Mouse (Mus musculus) gastrocnemius, postnatal 36 days (tissue): Measurements from ENCODE around the gene Gabpb2. TPM values are rescaled to one million over a fixed set of nuclear protein-coding genes. Genes with fewer than 3 reads are reported as not detected.
"Not testable (repeated sequence)": the region's sequence is repeated elsewhere in the genome, so short reads cannot be mapped to it uniquely, and the experiment has no call there.

Experiments used
- DNase-seq, 2 experiments: peaks; one replicate each; pipeline ENCODE4 v3.0.0; 2022
- intact Hi-C: fragments of 180-260 bp; cut with DNase I; formaldehyde crosslinking; loops from one replicate; pipeline ENCODE4 v1.15.1; 2025
- microRNA-seq, 2 experiments: library from miRNA; unstranded; fragments of <30 nt; microRNA quantifications; one replicate each; pipeline ENCODE4 v1.2.0; 2021
- total RNA-seq, 2 experiments: library from RNA; stranded (reverse); gene quantifications; 2 replicates each; pipeline ENCODE4 v1.2.3; 2021

The Gabpb2 gene
- total RNA-seq, 2 experiments from 2014 or later, result 6.6 to 8.0 TPM

DNA sequence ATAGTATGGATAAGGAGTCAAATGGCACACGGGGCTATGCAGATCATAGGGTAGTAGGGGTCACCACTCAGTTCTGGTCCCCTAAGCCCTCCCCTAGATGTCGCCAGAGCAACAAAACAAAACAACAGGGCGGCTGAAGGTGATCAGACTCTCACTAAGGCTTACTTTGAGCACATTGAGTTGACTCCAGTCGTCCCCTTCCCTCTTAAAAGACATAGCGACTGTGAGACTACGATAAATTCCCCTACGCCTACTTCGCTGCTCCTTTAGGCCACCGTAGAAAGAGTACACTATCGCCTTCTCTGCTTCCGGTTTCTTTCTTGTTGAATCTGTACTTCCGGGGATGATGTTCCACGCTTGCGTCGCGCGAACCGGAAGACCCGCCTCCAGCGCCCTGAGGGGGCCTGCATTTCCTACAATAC is 84.0 kb downstream of the Gabpb2 start, which contains the start of the genes Scnm1 and Lysmd1:
Gene Scnm1 (minus strand): TSS at position 332 of the 422 bp plus-strand sequence.
Gene Lysmd1 (plus strand): TSS at position 409 of the 422 bp plus-strand sequence.
- DNase-seq, result peak; percentile 85 to 86
- intact Hi-C loops, result no loop called here

DNA sequence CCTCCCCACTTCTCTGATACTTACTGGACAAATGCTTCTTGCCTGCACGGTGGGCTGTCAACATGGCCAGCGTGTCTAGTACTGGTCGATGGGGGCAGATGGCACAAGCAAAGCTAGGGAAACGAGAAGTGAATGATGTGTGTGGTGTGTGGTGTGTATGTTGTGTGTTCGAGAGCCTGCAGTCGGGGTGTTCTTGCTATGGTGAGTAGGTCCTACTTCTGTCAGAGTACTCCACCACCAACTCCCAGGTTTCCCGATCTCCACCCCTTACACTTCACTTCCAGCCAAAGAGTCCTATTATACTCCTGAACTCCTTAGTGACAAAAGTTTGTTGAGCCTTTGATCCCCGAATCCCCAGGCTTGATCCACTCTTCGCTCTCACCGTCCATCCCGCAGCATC is 84.5 kb downstream of the Gabpb2 start:
- intact Hi-C loops, result no loop called here
- DNase-seq, result no peak

DNA sequence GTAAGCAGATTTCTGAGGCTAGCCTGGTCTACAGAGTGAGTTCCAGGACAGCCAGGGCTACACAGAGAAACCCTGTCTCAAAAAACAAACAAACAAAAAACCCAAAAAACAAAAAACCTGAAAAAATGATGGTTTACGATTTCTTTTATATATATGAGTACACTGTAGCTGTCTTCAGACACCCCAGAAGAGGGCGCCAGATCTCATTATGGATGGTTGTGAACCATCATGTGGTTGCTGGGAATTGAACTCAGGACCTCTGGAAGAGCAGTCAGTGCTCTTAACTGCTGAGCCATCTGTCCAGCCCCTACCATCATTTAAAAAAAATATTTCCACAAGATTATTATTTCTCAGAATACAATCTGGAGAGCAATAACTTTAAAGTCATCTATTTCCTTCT is 85.3 kb downstream of the Gabpb2 start:
- DNase-seq, intact Hi-C loops: not testable (repeated sequence)

Small RNAs within 50 kb of the gene (microRNA-seq; reads per million reads assigned to microRNA genes)
- 0 reads per million in 2 experiments for gene Mir8099-1

Other genes with a start within 250 kb of the Gabpb2 start
- 10 to 100 TPM; 18.6 to 19.6 TPM for gene Pi4kb, start 243.2 kb downstream of the Gabpb2 start, total RNA-seq
- 10 to 100 TPM in 1 of 2 experiments, 1 to 10 TPM in 1; 9.5 to 11.7 TPM for gene Zfp687, start 202.5 kb downstream of the Gabpb2 start, total RNA-seq
- 100 to 1,000 TPM; 178 to 188 TPM for gene Psmd4, start 175.3 kb downstream of the Gabpb2 start, total RNA-seq
- gene Pip5k1a, start 111.0 kb downstream of the Gabpb2 start, total RNA-seq, result 10 to 100 TPM; 20.2 to 24.8 TPM
- gene Vps72, start 106.9 kb downstream of the Gabpb2 start, total RNA-seq, result 10 to 100 TPM; 39.4 to 47.9 TPM
- gene Tmod4, start 93.4 kb downstream of the Gabpb2 start, total RNA-seq, result 100 to 1,000 TPM; 623 to 679 TPM
- 10 to 100 TPM; 21.7 to 27.3 TPM for gene Scnm1, start 83.9 kb downstream of the Gabpb2 start, total RNA-seq
- gene Lysmd1, start 83.8 kb downstream of the Gabpb2 start, total RNA-seq, result 1 to 10 TPM; 6.4 to 8.2 TPM
- under 1 TPM; 0.38 to 0.69 TPM for gene Tnfaip8l2, start 75.6 kb downstream of the Gabpb2 start, total RNA-seq
- gene Sema6c, start 57.5 kb downstream of the Gabpb2 start, total RNA-seq, result 10 to 100 TPM; 96.3 to 98.2 TPM
- 10 to 100 TPM; 14.2 to 18.4 TPM for gene Cdc42se1, start 10.8 kb upstream of the Gabpb2 start, total RNA-seq
- 10 to 100 TPM; 48.5 to 63.2 TPM for gene Mllt11, start 14.3 kb upstream of the Gabpb2 start, total RNA-seq
- gene Gm128, start 23.7 kb upstream of the Gabpb2 start, total RNA-seq, result not detected
- not detected for gene Bnipl, start 33.3 kb upstream of the Gabpb2 start, total RNA-seq
- gene Mindy1, start 63.4 kb upstream of the Gabpb2 start, total RNA-seq, result 10 to 100 TPM; 21.3 to 23.8 TPM
- 10 to 100 TPM; 39.4 to 45.5 TPM for gene Prune1, start 64.2 kb upstream of the Gabpb2 start, total RNA-seq
- gene Anxa9, start 89.3 kb upstream of the Gabpb2 start, total RNA-seq, result under 1 TPM in 1 of 2 experiments, not detected in 1; 0.64 TPM
- 10 to 100 TPM; 15.9 to 23.3 TPM for gene Cers2, start 96.9 kb upstream of the Gabpb2 start, total RNA-seq
- 10 to 100 TPM in 1 of 2 experiments, 1 to 10 TPM in 1; 9.5 to 10.5 TPM for gene Setdb1, start 139.3 kb upstream of the Gabpb2 start, total RNA-seq
- not detected for gene 4930558C23Rik, start 184.9 kb upstream of the Gabpb2 start, total RNA-seq
- gene Arnt, start 216.5 kb upstream of the Gabpb2 start, total RNA-seq, result 10 to 100 TPM; 34.0 to 44.8 TPM